In genomic region chr2:119802767-119803617, GRCm38 (mm10) we compare ENCODE assay signal across 8 mouse cellular contexts. TPM values are rescaled to one million over a fixed set of nuclear protein-coding genes. Genes with fewer than 3 reads are reported as not detected.
DNase-seq lines count a peak whose midpoint lies in the region; ATAC-seq and TF ChIP-seq lines count a peak whose summit lies in the region.

No protein-coding gene starts in this region.

- peaks cover 7% of the 10 kb centered on the region for H3K27me3 ChIP-seq in kidney, embryonic 16.5 days (ENCODE audit: insufficient read depth, low read length)
- peaks cover 30% of the 10 kb centered on the region for H3K27me3 ChIP-seq in limb, embryonic 10.5 days (ENCODE audit: low read depth, poor library complexity, severe bottlenecking)

- no peak for DNase-seq in kidney, postnatal 36 days
- peak; percentile 70 for DNase-seq in ES-E14 (ENCODE audit: low read depth, low spot score)
- peak; percentile 67 for DNase-seq in embryo, embryonic 9.5 days (ENCODE audit: extremely low spot score)
- peak; percentile 49 for DNase-seq in limb, embryonic 10.5 days (ENCODE audit: low spot score)
- DNase-seq in yolk sac, embryonic 10.5 days (ENCODE audit: low spot score), result peak; percentile 27
- no peak for DNase-seq in c-Kit-positive CD71-positive TER-119-positive erythroid progenitor cells, embryonic 14.5 days (ENCODE audit: low spot score)
- no peak for DNase-seq in spleen, postnatal 14 days (ENCODE audit: low spot score in 2 of 2)

- in situ Hi-C loops in ES-E14 (cut with MboI; ENCODE audit: low sequenced_read_pairs in 2 of 2, unreplicated experiment in 2 of 2), result no loop called here

- 0 out of 2 replicates have a peak overlapping the region, but pooled peaks have one; percentile 25 for H3K9ac ChIP-seq in kidney, embryonic 16.5 days (replicated peaks; ENCODE audit: low read length)
- no peak overlapping the region; the same call in 1 of the 2 replicates for H3K9ac ChIP-seq in ES-E14 (ENCODE audit: insufficient read depth, low read depth, low read length, poor library complexity, severe bottlenecking)

- H3K36me3 ChIP-seq in kidney, embryonic 16.5 days (ENCODE audit: insufficient read depth, low read length), result 0 out of 2 replicates have a peak, but pooled peaks cover 3% of the 10 kb centered on the region
- peaks cover 19% of the 10 kb centered on the region; the same call in 1 of the 2 replicates for H3K36me3 ChIP-seq in ES-E14 (ENCODE audit: control insufficient read depth, insufficient read depth, low read length, poor library complexity, severe bottlenecking)
- H3K36me3 ChIP-seq in limb, embryonic 10.5 days, result peaks cover 51% of the 10 kb centered on the region

- WGBS in kidney, embryonic 16.5 days, result 55% methylated on average over 10 of the region's 10 CpGs
- WGBS in limb, embryonic 10.5 days, result 40% methylated on average over 10 of the region's 10 CpGs

- ATAC-seq in kidney, embryonic 16.5 days (ENCODE audit: low FRiP score, low TSS enrichment), result peak; percentile 14; the same call in 1 of the 2 replicates

- H3K4me2 ChIP-seq in kidney, embryonic 16.5 days (replicated peaks; ENCODE audit: low read depth, low read length), result no peak overlapping the region

- peaks cover 28% of the 10 kb centered on the region for H3K4me1 ChIP-seq in kidney, embryonic 16.5 days (ENCODE audit: insufficient read depth, low read length)
- H3K4me1 ChIP-seq in ES-E14 (ENCODE audit: control insufficient read depth in 2 of 2, insufficient read depth in 2 of 2, low read length in 2 of 2, poor library complexity in 1 of 2), result peaks cover 21 to 43% of the 10 kb centered on the region in 2 experiments; a peak in 3 of 4 replicates
- H3K4me1 ChIP-seq in limb, embryonic 10.5 days, result peaks cover 78% of the 10 kb centered on the region

- no peak overlapping the region for H3K27ac ChIP-seq in kidney, embryonic 16.5 days (ENCODE audit: low read length)
- H3K27ac ChIP-seq in ES-E14 (ENCODE audit: insufficient read depth, low read depth, low read length, poor library complexity, severe bottlenecking), result peak overlapping the region; percentile 53; the same call in 1 of the 2 replicates
- peak overlapping the region; percentile 74 for H3K27ac ChIP-seq in limb, embryonic 10.5 days

- no peaks in the 10 kb centered on the region for H3K9me3 ChIP-seq in kidney, embryonic 16.5 days (ENCODE audit: low read length)
- H3K9me3 ChIP-seq in ES-E14 (ENCODE audit: control insufficient read depth, insufficient read depth, low read depth, low read length), result no peaks in the 10 kb centered on the region
- no peaks in the 10 kb centered on the region for H3K9me3 ChIP-seq in limb, embryonic 10.5 days (replicated peaks)

- no peak overlapping the region for H3K4me3 ChIP-seq in kidney, embryonic 16.5 days (ENCODE audit: low read length)
- peak overlapping the region in 1 of 2 experiments; percentile 26; a peak in 1 of 4 replicates for H3K4me3 ChIP-seq in ES-E14 (ENCODE audit: insufficient read depth in 1 of 2, low read depth in 1 of 2, low read length in 2 of 2, poor library complexity in 1 of 2, severe bottlenecking in 1 of 2)
- no peak overlapping the region for H3K4me3 ChIP-seq in limb, embryonic 10.5 days

TF ChIP-seq in ES-E14, 5 proteins besides CTCF, POLR2A, EP300 and RAD21:
- TF ChIP-seq MAFK (IDR thresholded peaks at IDR 0.05; ENCODE audit: insufficient read depth, low read depth, low read length), result no peak
- TF ChIP-seq HCFC1 (IDR thresholded peaks at IDR 0.05; ENCODE audit: borderline replicate concordance, insufficient read depth, low read length), result no peak
- TF ChIP-seq CHD2 (IDR thresholded peaks at IDR 0.05; ENCODE audit: low read depth, low read length), result no peak
- TF ChIP-seq ZNF384 (IDR thresholded peaks at IDR 0.05; ENCODE audit: low read depth, low read length), result no peak
- no peak for TF ChIP-seq ZC3H11A (IDR thresholded peaks at IDR 0.05; ENCODE audit: borderline replicate concordance, low read depth, low read length)

RNA-seq across cellular contexts. Expression of gene Tyro3, which starts 5.5 kb away (rescaled TPM):
- polyA plus RNA-seq in kidney, embryonic 16.5 days (2015; fragmentation: Nextera tagmentation; extraction: Ambion mirVana), result 15.2 TPM in 2 replicates
- 66.2 and 127 TPM in 2 replicates for total RNA-seq in ES-E14 (2012; rRNA removed)
- 22.7 and 30.0 TPM in 2 replicates for polyA plus RNA-seq in limb, embryonic 10.5 days (2016; fragmentation: Nextera tagmentation; extraction: Ambion mirVana)

RNA-seq across cellular contexts. Expression of gene Rpap1, which starts 15.7 kb away (rescaled TPM):
- polyA plus RNA-seq in kidney, embryonic 16.5 days (2015; fragmentation: Nextera tagmentation; extraction: Ambion mirVana), result 32.1 and 35.9 TPM in 2 replicates
- total RNA-seq in ES-E14 (2012; rRNA removed), result 46.6 and 81.9 TPM in 2 replicates
- polyA plus RNA-seq in limb, embryonic 10.5 days (2016; fragmentation: Nextera tagmentation; extraction: Ambion mirVana), result 42.0 and 46.3 TPM in 2 replicates

RNA-seq across cellular contexts. Expression of gene Ltk, which starts 42.8 kb away (rescaled TPM):
- polyA plus RNA-seq in kidney, embryonic 16.5 days (2015; fragmentation: Nextera tagmentation; extraction: Ambion mirVana), result 0.46 and 0.96 TPM in 2 replicates
- total RNA-seq in ES-E14 (2012; rRNA removed), result 0.85 and 2.8 TPM in 2 replicates
- polyA plus RNA-seq in limb, embryonic 10.5 days (2016; fragmentation: Nextera tagmentation; extraction: Ambion mirVana), result not detected in 2 replicates

Comparison
In these comparisons a context has a peak if more than half of its experiments do, and no peak if none do; other contexts are left out.
1. DNase-seq: peak in ES-E14 (single experiment), embryo, embryonic 9.5 days (single experiment), limb, embryonic 10.5 days (single experiment) and yolk sac, embryonic 10.5 days (single experiment); none in kidney, postnatal 36 days (0 of 2), c-Kit-positive CD71-positive TER-119-positive erythroid progenitor cells, embryonic 14.5 days (single experiment) and spleen, postnatal 14 days (0 of 2).